8 mouse cellular contexts compared by ENCODE assay signal in the genomic region with DNA sequence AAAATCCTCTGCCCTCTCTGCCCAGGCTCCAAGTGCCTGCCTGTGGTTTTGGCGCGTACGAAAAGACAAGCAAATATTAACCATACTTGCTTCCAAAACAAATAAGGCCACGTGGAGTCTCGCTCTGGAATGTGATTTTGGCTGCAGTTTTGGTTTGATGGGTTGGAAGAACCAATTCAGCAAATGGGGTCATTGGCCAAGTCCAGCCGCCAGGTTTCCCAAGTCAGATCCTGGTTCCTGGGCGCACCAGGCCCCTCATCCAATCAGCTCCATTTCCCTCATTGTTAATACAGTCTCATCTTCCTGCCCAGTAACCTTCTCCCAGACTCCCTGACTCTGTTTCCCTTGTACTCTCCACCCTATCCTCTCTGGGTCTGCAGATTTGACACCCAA. TPM values are rescaled to one million over a fixed set of nuclear protein-coding genes. Genes with fewer than 3 reads are reported as not detected.
A peak's percentile ranks its signal among the peaks of the same experiment; 100 is the strongest.
DNase-seq lines count a peak whose midpoint lies in the region; ATAC-seq and TF ChIP-seq lines count a peak whose summit lies in the region.

No protein-coding gene starts in this region.

- no peaks in the 10 kb centered on the region for H3K27me3 ChIP-seq in heart, embryonic 12.5 days (replicated peaks)
- H3K27me3 ChIP-seq in midbrain, embryonic 11.5 days (ENCODE audit: control insufficient read depth, insufficient read depth, low read length): no peaks in the 10 kb centered on the region; the same call in 1 of the 2 replicates

- H3K36me3 ChIP-seq in heart, embryonic 12.5 days: no peaks in the 10 kb centered on the region
- H3K36me3 ChIP-seq in midbrain, embryonic 11.5 days (ENCODE audit: control insufficient read depth, insufficient read depth, low read length): no peaks in the 10 kb centered on the region

- peak overlapping the region; percentile 89 for H3K4me2 ChIP-seq in heart, embryonic 12.5 days
- H3K4me2 ChIP-seq in midbrain, embryonic 11.5 days: peak overlapping the region; percentile 63

- WGBS in heart, embryonic 12.5 days: 54% methylated on average over 7 of the region's 7 CpGs
- WGBS in midbrain, embryonic 11.5 days: 53% methylated on average over 7 of the region's 7 CpGs

- no peak for ATAC-seq in heart, embryonic 12.5 days (ENCODE audit: insufficient number of reproducible peaks, low FRiP score)
- no peak; the same call in 1 of the 2 replicates for ATAC-seq in midbrain, embryonic 11.5 days (ENCODE audit: low FRiP score)

- H3K9ac ChIP-seq in heart, embryonic 12.5 days: peak overlapping the region; percentile 92
- H3K9ac ChIP-seq in midbrain, embryonic 11.5 days (ENCODE audit: low read length): peak overlapping the region; percentile 96

- DNase-seq in layer of hippocampus, adult 2 months (ENCODE audit: low spot score in 2 of 2): no peak
- DNase-seq in layer of hippocampus, postnatal 25 days (ENCODE audit: extremely low spot score in 1 of 2, low spot score in 1 of 2): no peak
- DNase-seq in cerebellum, adult 9-11 months: peak; percentile 54
- peak; percentile 71 to 86 for DNase-seq in kidney, postnatal 25 days
- peak; percentile 87 for DNase-seq in midbrain, embryonic 11.5 days (ENCODE audit: low spot score, missing footprints)
- DNase-seq in urinary bladder, postnatal 14 days (ENCODE audit: low spot score): no peak
- DNase-seq in testis, postnatal 10 days (ENCODE audit: low spot score): no peak

- H3K27ac ChIP-seq in layer of hippocampus, adult 2 months: peak overlapping the region; percentile 93
- H3K27ac ChIP-seq in heart, embryonic 12.5 days (ENCODE audit: poor library complexity, severe bottlenecking): no peak overlapping the region
- no peak overlapping the region for H3K27ac ChIP-seq in midbrain, embryonic 11.5 days (ENCODE audit: low read depth, low read length)

- H3K9me3 ChIP-seq in heart, embryonic 12.5 days (replicated peaks): no peaks in the 10 kb centered on the region
- H3K9me3 ChIP-seq in midbrain, embryonic 11.5 days (ENCODE audit: control insufficient read depth, low read length): no peaks in the 10 kb centered on the region

- H3K4me3 ChIP-seq in layer of hippocampus, adult 2 months: peak overlapping the region; percentile 80
- peak overlapping the region; percentile 82 for H3K4me3 ChIP-seq in heart, embryonic 12.5 days
- peak overlapping the region; percentile 87 for H3K4me3 ChIP-seq in midbrain, embryonic 11.5 days (ENCODE audit: low read depth, low read length)

- peaks cover 34% of the 10 kb centered on the region for H3K4me1 ChIP-seq in heart, embryonic 12.5 days (replicated peaks)
- H3K4me1 ChIP-seq in midbrain, embryonic 11.5 days (ENCODE audit: control insufficient read depth, insufficient read depth, low read length): peaks cover 15% of the 10 kb centered on the region

- TF ChIP-seq CTCF in layer of hippocampus, adult 2 months (conservative IDR thresholded peaks at IDR 0.05): peak; percentile 27; the same call in 1 of the 2 replicates

RNA-seq across cellular contexts. Expression of a gene that starts 0.9 kb away (rescaled TPM):
- total RNA-seq in layer of hippocampus, adult 2 months (2021): 100 to 1,000 TPM; 173 to 184 TPM
- total RNA-seq in layer of hippocampus, postnatal 25 days (2021): 100 to 1,000 TPM; 164 to 180 TPM
- polyA plus RNA-seq in heart, embryonic 12.5 days (2016; fragmentation: Nextera tagmentation; extraction: Ambion mirVana): 6.9 and 7.6 TPM in 2 replicates
- 7.3 and 9.2 TPM in 2 replicates for polyA plus RNA-seq in midbrain, embryonic 11.5 days (2014; fragmentation: Nextera tagmentation; extraction: Ambion mirVana)

Comparison
In these comparisons a context has a peak if more than half of its experiments do, and no peak if none do; other contexts are left out.
1. DNase-seq: peak in cerebellum, adult 9-11 months (single experiment), kidney, postnatal 25 days (2 of 2) and midbrain, embryonic 11.5 days (single experiment); none in layer of hippocampus, adult 2 months (0 of 2), layer of hippocampus, postnatal 25 days (0 of 2), urinary bladder, postnatal 14 days (single experiment) and testis, postnatal 10 days (single experiment).
2. Peak in every context shown above with its lines, with median percentiles within 50 percentile points of each other: H3K4me3 ChIP-seq.